Mouse (Mus musculus): ENCODE data around the gene Snrnp25. TPM values are rescaled to one million over a fixed set of nuclear protein-coding genes. Genes with fewer than 3 reads are reported as not detected.
"Not testable (repeated sequence)": the region's sequence is repeated elsewhere in the genome, so short reads cannot be mapped to it uniquely, and the experiment has no call there.

Gene Snrnp25
- polyA plus RNA-seq, 1 experiment from 2014 or later: 93.1 TPM

- 11% methylated on average over 11 of the region's 11 CpGs for WGBS (ENCODE audit: insufficient replicate concordance)
- peak; percentile 30; the same call in 1 of the 2 replicates for ATAC-seq (ENCODE audit: low read depth)
- Histone ChIP-seq H3K4me3 (replicated peaks) (no peak overlapping the region), H3K4me2 (no peak overlapping the region), H3K9me3 (replicated peaks) (no peaks in the 10 kb centered on the region), H3K9ac (peak overlapping the region; percentile 33; the same call in 1 of the 2 replicates), H3K4me1 (replicated peaks) (peaks cover 38% of the 10 kb centered on the region), H3K36me3 (no peaks in the 10 kb centered on the region), H3K27ac (no peak overlapping the region), H3K27me3 (no peaks in the 10 kb centered on the region)
- DNase-seq: no peak
Observed at GRCm38 (mm10) chr11:32195867-32196540, 9.2 kb upstream of the Snrnp25 start.

GRCm38 (mm10) chr11:32196727-32197126 is 8.5 kb upstream of the Snrnp25 start:
- Histone ChIP-seq H3K9me3 (replicated peaks) (no peaks in the 10 kb centered on the region), H3K4me1 (replicated peaks) (peaks cover 38% of the 10 kb centered on the region), H3K4me2 (no peak overlapping the region), H3K9ac (no peak overlapping the region), H3K36me3 (no peaks in the 10 kb centered on the region), H3K4me3 (replicated peaks) (no peak overlapping the region), H3K27me3 (no peaks in the 10 kb centered on the region), H3K27ac (no peak overlapping the region)
- ATAC-seq (ENCODE audit: low read depth) (no peak), DNase-seq (no peak)
- WGBS (ENCODE audit: insufficient replicate concordance): 36% methylated on average over 6 of the region's 6 CpGs

- H3K4me2 ChIP-seq: no peak overlapping the region
- H3K27ac ChIP-seq: no peak overlapping the region
- 0 out of 2 replicates have a peak, but pooled peaks cover 1% of the 10 kb centered on the region for H3K27me3 ChIP-seq
- DNase-seq (no peak), ATAC-seq (ENCODE audit: low read depth) (no peak)
- H3K36me3 ChIP-seq: no peaks in the 10 kb centered on the region
- no peak overlapping the region for H3K4me3 ChIP-seq (replicated peaks)
- no peak overlapping the region for H3K9ac ChIP-seq
- no peaks in the 10 kb centered on the region for H3K9me3 ChIP-seq (replicated peaks)
- H3K4me1 ChIP-seq (replicated peaks): peaks cover 38% of the 10 kb centered on the region
- WGBS (ENCODE audit: insufficient replicate concordance): 54% methylated on average over 3 of the region's 3 CpGs
Observed at GRCm38 (mm10) chr11:32197766-32198165, 7.4 kb upstream of the Snrnp25 start.

GRCm38 (mm10) chr11:32198256-32198955 is 6.8 kb upstream of the Snrnp25 start:
- Histone ChIP-seq H3K9ac (no peak overlapping the region), H3K4me1 (replicated peaks) (peaks cover 38% of the 10 kb centered on the region), H3K27ac (no peak overlapping the region), H3K4me3 (replicated peaks) (no peak overlapping the region), H3K36me3 (no peaks in the 10 kb centered on the region), H3K9me3 (replicated peaks) (no peaks in the 10 kb centered on the region), H3K27me3 (0 out of 2 replicates have a peak, but pooled peaks cover 4% of the 10 kb centered on the region), H3K4me2 (no peak overlapping the region)
- 51% methylated on average over 14 of the region's 14 CpGs for WGBS (ENCODE audit: insufficient replicate concordance)
- ATAC-seq (ENCODE audit: low read depth) (no peak), DNase-seq (no peak)

- Histone ChIP-seq H3K27me3 (0 out of 2 replicates have a peak, but pooled peaks cover 4% of the 10 kb centered on the region), H3K4me2 (no peak overlapping the region), H3K4me3 (replicated peaks) (no peak overlapping the region), H3K4me1 (replicated peaks) (peaks cover 40% of the 10 kb centered on the region), H3K36me3 (no peaks in the 10 kb centered on the region), H3K9ac (0 out of 2 replicates have a peak overlapping the region, but pooled peaks have one; percentile 1), H3K27ac (no peak overlapping the region), H3K9me3 (replicated peaks) (no peaks in the 10 kb centered on the region)
- ATAC-seq (ENCODE audit: low read depth) (peak; percentile 35; the same call in 1 of the 2 replicates), DNase-seq (no peak)
- 26% methylated on average over 6 of the region's 6 CpGs for WGBS (ENCODE audit: insufficient replicate concordance)
Observed at GRCm38 (mm10) chr11:32199230-32199629, 6.0 kb upstream of the Snrnp25 start.

- peaks cover 48% of the 10 kb centered on the region for H3K4me1 ChIP-seq (replicated peaks)
- no peak for ATAC-seq (ENCODE audit: low read depth)
- 21% methylated on average over 10 of the region's 10 CpGs for WGBS (ENCODE audit: insufficient replicate concordance)
- H3K27ac ChIP-seq: no peak within 1 kb of the TSS
- no peak for DNase-seq
- H3K9me3 ChIP-seq (replicated peaks): no peaks in the 10 kb centered on the region
- 0 out of 2 replicates have a peak, but pooled peaks cover 4% of the 10 kb centered on the region for H3K27me3 ChIP-seq
- H3K36me3 ChIP-seq: no peaks in the 10 kb centered on the region
- peak within 1 kb of the TSS; percentile 27; the same call in 1 of the 2 replicates for H3K9ac ChIP-seq
- H3K4me2 ChIP-seq: peak within 1 kb of the TSS; percentile 10; the same call in 1 of the 2 replicates
- H3K4me3 ChIP-seq (replicated peaks): no peak within 1 kb of the TSS
Observed at GRCm38 (mm10) chr11:32200075-32200601, 5.1 kb upstream of the Snrnp25 start, which contains the start of gene Il9r. TSS of gene Il9r (minus strand) at chr11:32200279.

- not testable (repeated sequence) for H3K9me3 ChIP-seq (replicated peaks); H3K9ac ChIP-seq
Observed at GRCm38 (mm10) chr11:32200992-32201391, 4.2 kb upstream of the Snrnp25 start.

GRCm38 (mm10) chr11:32201922-32202685 is 3.1 kb upstream of the Snrnp25 start:
- no peak overlapping the region for H3K27ac ChIP-seq
- H3K4me1 ChIP-seq (replicated peaks): peaks cover 45% of the 10 kb centered on the region
- H3K4me2 ChIP-seq: no peak overlapping the region
- no peaks in the 10 kb centered on the region for H3K9me3 ChIP-seq (replicated peaks)
- H3K4me3 ChIP-seq (replicated peaks): no peak overlapping the region
- ATAC-seq (ENCODE audit: low read depth) (no peak), DNase-seq (no peak)
- peaks cover 6% of the 10 kb centered on the region for H3K36me3 ChIP-seq
- H3K27me3 ChIP-seq: 0 out of 2 replicates have a peak, but pooled peaks cover 4% of the 10 kb centered on the region
- H3K9ac ChIP-seq: no peak overlapping the region
- 46% methylated on average over 11 of the region's 11 CpGs for WGBS (ENCODE audit: insufficient replicate concordance)

More at GRCm38 (mm10) chr11:32200992-32201391, 4.2 kb upstream of the Snrnp25 start:
- not testable (repeated sequence) for H3K4me3 ChIP-seq (replicated peaks); ATAC-seq (ENCODE audit: low read depth); H3K4me2 ChIP-seq; DNase-seq; H3K27ac ChIP-seq; H3K27me3 ChIP-seq; H3K36me3 ChIP-seq
- peaks cover 45% of the 10 kb centered on the region for H3K4me1 ChIP-seq (replicated peaks)
- WGBS (ENCODE audit: insufficient replicate concordance): 35% methylated on average over 1 of the region's 1 CpGs

GRCm38 (mm10) chr11:32210623-32211022 is 5.4 kb downstream of the Snrnp25 start:
- no peak overlapping the region for H3K4me2 ChIP-seq
- no peak overlapping the region for H3K9ac ChIP-seq
- no peak overlapping the region for H3K27ac ChIP-seq
- 88% methylated on average over 9 of the region's 9 CpGs for WGBS (ENCODE audit: insufficient replicate concordance)
- peaks cover 60% of the 10 kb centered on the region for H3K36me3 ChIP-seq
- no peak for ATAC-seq (ENCODE audit: low read depth)
- DNase-seq: no peak
- H3K4me3 ChIP-seq (replicated peaks): no peak overlapping the region
- H3K9me3 ChIP-seq (replicated peaks): no peaks in the 10 kb centered on the region
- H3K4me1 ChIP-seq (replicated peaks): peaks cover 16% of the 10 kb centered on the region
- no peaks in the 10 kb centered on the region for H3K27me3 ChIP-seq

- DNase-seq (no peak), ATAC-seq (ENCODE audit: low read depth) (no peak)
- Histone ChIP-seq H3K9ac (no peak overlapping the region), H3K36me3 (peaks cover 19% of the 10 kb centered on the region), H3K4me1 (replicated peaks) (peaks cover 29% of the 10 kb centered on the region), H3K9me3 (replicated peaks) (no peaks in the 10 kb centered on the region), H3K4me2 (no peak overlapping the region), H3K27me3 (peaks cover 31% of the 10 kb centered on the region), H3K4me3 (replicated peaks) (no peak overlapping the region), H3K27ac (no peak overlapping the region; the same call in 1 of the 2 replicates)
- 81% methylated on average over 18 of the region's 18 CpGs for WGBS (ENCODE audit: insufficient replicate concordance)
Observed at GRCm38 (mm10) chr11:32215372-32216162, 10.4 kb downstream of the Snrnp25 start.
